Mouse (Mus musculus): Measurements from ENCODE around the gene H2-DMa. TPM values are rescaled to one million over a fixed set of nuclear protein-coding genes. Genes with fewer than 3 reads are reported as not detected.
A peak's percentile ranks its signal among the peaks of the same experiment; 100 is the strongest.

The H2-DMa gene
- polyA plus RNA-seq, 1 experiment from 2014 or later, result 10.8 TPM

DNA sequence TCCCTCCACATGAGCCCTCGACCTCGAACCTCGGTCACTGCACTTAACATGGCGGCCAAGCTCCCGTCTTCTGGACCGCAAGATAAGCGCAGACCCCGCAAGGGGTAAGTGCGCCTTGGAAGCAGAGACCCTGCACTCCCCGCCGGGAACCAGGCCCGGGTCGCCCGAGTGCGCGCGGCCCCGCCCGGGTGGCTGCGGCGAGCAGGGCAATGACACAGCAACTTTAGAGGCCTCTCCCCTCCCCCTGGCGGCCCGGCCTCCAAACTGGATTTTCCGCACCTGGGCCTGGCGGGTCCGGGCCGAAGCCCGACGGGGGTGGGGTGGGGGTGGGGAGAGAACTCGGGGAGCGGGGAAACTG is 1.5 kb downstream of the H2-DMa start:
- Histone ChIP-seq H3K36me3 (ENCODE audit: control insufficient read depth, insufficient read depth, low read length) (peaks cover 11% of the 10 kb centered on the region), H3K9me3 (replicated peaks; ENCODE audit: control insufficient read depth, low read length) (no peaks in the 10 kb centered on the region), H3K4me2 (ENCODE audit: low read depth, low read length) (peak overlapping the region; percentile 83), H3K4me3 (replicated peaks; ENCODE audit: low read length) (peak overlapping the region; percentile 96), H3K27me3 (ENCODE audit: control insufficient read depth, insufficient read depth, low read length) (no peaks in the 10 kb centered on the region), H3K27ac (ENCODE audit: low read length) (peak overlapping the region; percentile 100), H3K9ac (ENCODE audit: low read length) (peak overlapping the region; percentile 99), H3K4me1 (ENCODE audit: control insufficient read depth, insufficient read depth, low read length) (peaks cover 20% of the 10 kb centered on the region)
- WGBS, result 0% methylated on average over 30 of the region's 31 CpGs
- peak; percentile 20 for ATAC-seq (ENCODE audit: insufficient read depth, low FRiP score)

GRCm38 (mm10) chr17:34121172-34121878 is 2.0 kb downstream of the H2-DMa start:
- Histone ChIP-seq H3K9me3 (replicated peaks; ENCODE audit: control insufficient read depth, low read length) (no peaks in the 10 kb centered on the region), H3K27me3 (ENCODE audit: control insufficient read depth, insufficient read depth, low read length) (no peaks in the 10 kb centered on the region), H3K27ac (ENCODE audit: low read length) (peak overlapping the region; percentile 100), H3K9ac (ENCODE audit: low read length) (peak overlapping the region; percentile 99), H3K36me3 (ENCODE audit: control insufficient read depth, insufficient read depth, low read length) (peaks cover 11% of the 10 kb centered on the region; the same call in 1 of the 2 replicates), H3K4me2 (ENCODE audit: low read depth, low read length) (peak overlapping the region; percentile 83), H3K4me3 (replicated peaks; ENCODE audit: low read length) (peak overlapping the region; percentile 96), H3K4me1 (ENCODE audit: control insufficient read depth, insufficient read depth, low read length) (peaks cover 19% of the 10 kb centered on the region)
- ATAC-seq (ENCODE audit: insufficient read depth, low FRiP score), result peak; percentile 31
- WGBS, result under 1% methylated on average over 35 of the region's 35 CpGs

GRCm38 (mm10) chr17:34121879-34122187 is 2.5 kb downstream of the H2-DMa start:
- Histone ChIP-seq H3K9ac (ENCODE audit: low read length) (peak overlapping the region; percentile 99), H3K36me3 (ENCODE audit: control insufficient read depth, insufficient read depth, low read length) (peaks cover 6% of the 10 kb centered on the region; the same call in 1 of the 2 replicates), H3K9me3 (replicated peaks; ENCODE audit: control insufficient read depth, low read length) (no peaks in the 10 kb centered on the region), H3K4me3 (replicated peaks; ENCODE audit: low read length) (peak overlapping the region; percentile 96), H3K4me2 (ENCODE audit: low read depth, low read length) (peak overlapping the region; percentile 83), H3K27ac (ENCODE audit: low read length) (peak overlapping the region; percentile 100), H3K4me1 (ENCODE audit: control insufficient read depth, insufficient read depth, low read length) (peaks cover 15% of the 10 kb centered on the region), H3K27me3 (ENCODE audit: control insufficient read depth, insufficient read depth, low read length) (no peaks in the 10 kb centered on the region)
- WGBS, result 2% methylated on average over 9 of the region's 10 CpGs
- ATAC-seq (ENCODE audit: insufficient read depth, low FRiP score), result no peak

DNA sequence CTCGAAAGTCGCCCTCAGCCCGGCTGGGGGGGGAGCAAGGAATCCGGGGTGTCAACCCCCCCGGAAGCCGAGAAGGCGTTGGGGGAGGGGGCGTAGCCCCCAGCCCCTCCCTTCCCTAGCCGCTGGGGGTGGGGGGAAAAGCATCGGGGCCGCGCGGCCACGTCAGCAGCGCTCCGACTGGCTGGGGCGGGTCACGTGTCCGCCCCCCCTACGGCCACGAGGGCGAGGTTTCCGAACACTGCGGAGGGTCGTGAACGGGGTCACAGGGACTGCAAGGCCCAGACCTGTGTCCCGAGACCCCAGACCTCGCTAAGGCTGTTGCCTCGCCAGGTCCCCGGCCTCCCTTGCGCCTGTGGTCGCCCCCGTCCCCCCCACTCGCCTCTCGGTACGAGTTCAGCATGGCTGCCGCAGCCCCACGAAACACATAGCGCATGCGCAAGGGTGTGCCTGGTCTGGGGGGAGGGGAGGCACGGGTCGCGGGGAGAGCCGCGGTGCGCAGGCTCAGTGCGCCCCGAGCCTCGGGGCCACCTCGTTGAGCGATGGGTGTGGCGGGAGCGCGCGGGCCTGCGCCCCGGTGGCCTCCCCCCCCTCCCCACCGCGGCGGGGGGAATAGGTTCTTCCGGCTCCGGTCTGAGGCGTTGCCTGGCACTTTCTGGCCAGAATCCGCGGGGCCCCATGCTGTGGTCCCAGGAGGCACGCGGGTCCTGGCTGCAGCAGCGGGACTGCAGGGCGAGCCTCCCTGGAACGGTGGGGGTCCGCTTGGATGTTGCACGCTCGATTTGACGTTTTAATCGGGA is 3.0 kb downstream of the H2-DMa start, which contains the start of gene Brd2:
TSS of gene Brd2 (minus strand) at position 447 of the 797 bp plus-strand sequence.
- H3K9ac ChIP-seq (ENCODE audit: low read length), result peak within 1 kb of the TSS; percentile 99
- WGBS, result under 1% methylated on average over 70 of the region's 75 CpGs
- H3K36me3 ChIP-seq (ENCODE audit: control insufficient read depth, insufficient read depth, low read length), result 0 out of 2 replicates have a peak, but pooled peaks cover 4% of the 10 kb centered on the region
- peak within 1 kb of the TSS; percentile 96 for H3K4me3 ChIP-seq (replicated peaks; ENCODE audit: low read length)
- peak within 1 kb of the TSS; percentile 100 for H3K27ac ChIP-seq (ENCODE audit: low read length)
- no peaks in the 10 kb centered on the region for H3K9me3 ChIP-seq (replicated peaks; ENCODE audit: control insufficient read depth, low read length)
- peak; percentile 68 for ATAC-seq (ENCODE audit: insufficient read depth, low FRiP score)
- peak within 1 kb of the TSS; percentile 83 for H3K4me2 ChIP-seq (ENCODE audit: low read depth, low read length)
- peaks cover 19% of the 10 kb centered on the region for H3K4me1 ChIP-seq (ENCODE audit: control insufficient read depth, insufficient read depth, low read length)
- no peaks in the 10 kb centered on the region for H3K27me3 ChIP-seq (ENCODE audit: control insufficient read depth, insufficient read depth, low read length)

DNA sequence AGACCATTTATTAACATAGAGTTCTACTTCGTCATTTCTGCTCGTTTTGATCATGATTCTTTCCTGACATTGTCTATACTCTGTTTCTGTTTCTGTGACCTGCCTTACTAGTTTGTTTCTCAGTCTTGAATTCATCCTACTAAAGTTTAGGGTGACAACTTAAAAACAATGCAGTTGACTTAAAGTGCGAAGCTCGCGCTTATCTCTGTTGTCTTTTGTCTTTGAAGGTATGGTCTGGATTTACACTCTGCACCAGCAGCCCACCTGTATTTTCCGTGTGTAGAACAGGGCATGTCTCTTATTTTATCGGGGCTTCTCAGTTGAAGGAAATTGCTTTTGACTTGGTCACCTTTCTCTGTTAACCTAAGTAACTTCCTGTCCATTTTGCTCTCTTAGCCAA is 3.8 kb downstream of the H2-DMa start:
- no peak for ATAC-seq (ENCODE audit: insufficient read depth, low FRiP score)
- 1% methylated on average over 7 of the region's 7 CpGs for WGBS

GRCm38 (mm10) chr17:34123518-34123917 is 4.2 kb downstream of the H2-DMa start:
- H3K9me3 ChIP-seq (replicated peaks; ENCODE audit: control insufficient read depth, low read length), result no peaks in the 10 kb centered on the region
- 0 out of 2 replicates have a peak, but pooled peaks cover 4% of the 10 kb centered on the region for H3K36me3 ChIP-seq (ENCODE audit: control insufficient read depth, insufficient read depth, low read length)
- peak overlapping the region; percentile 100 for H3K27ac ChIP-seq (ENCODE audit: low read length)
- peaks cover 22% of the 10 kb centered on the region for H3K4me1 ChIP-seq (ENCODE audit: control insufficient read depth, insufficient read depth, low read length)
- 0% methylated on average over 2 of the region's 2 CpGs for WGBS
- ATAC-seq (ENCODE audit: insufficient read depth, low FRiP score), result no peak
- H3K4me3 ChIP-seq (replicated peaks; ENCODE audit: low read length), result peak overlapping the region; percentile 96
- H3K9ac ChIP-seq (ENCODE audit: low read length), result peak overlapping the region; percentile 99
- peak overlapping the region; percentile 83 for H3K4me2 ChIP-seq (ENCODE audit: low read depth, low read length)
- no peaks in the 10 kb centered on the region for H3K27me3 ChIP-seq (ENCODE audit: control insufficient read depth, insufficient read depth, low read length)

More for the DNA sequence above, 3.8 kb downstream of the H2-DMa start:
- peak overlapping the region; percentile 96 for H3K4me3 ChIP-seq (replicated peaks; ENCODE audit: low read length)
- no peaks in the 10 kb centered on the region for H3K27me3 ChIP-seq (ENCODE audit: control insufficient read depth, insufficient read depth, low read length)
- peak overlapping the region; percentile 83 for H3K4me2 ChIP-seq (ENCODE audit: low read depth, low read length)
- 0 out of 2 replicates have a peak, but pooled peaks cover 4% of the 10 kb centered on the region for H3K36me3 ChIP-seq (ENCODE audit: control insufficient read depth, insufficient read depth, low read length)
- H3K27ac ChIP-seq (ENCODE audit: low read length), result peak overlapping the region; percentile 100
- no peaks in the 10 kb centered on the region for H3K9me3 ChIP-seq (replicated peaks; ENCODE audit: control insufficient read depth, low read length)
- peaks cover 22% of the 10 kb centered on the region for H3K4me1 ChIP-seq (ENCODE audit: control insufficient read depth, insufficient read depth, low read length)
- H3K9ac ChIP-seq (ENCODE audit: low read length), result peak overlapping the region; percentile 99

GRCm38 (mm10) chr17:34124649-34125048 is 5.3 kb downstream of the H2-DMa start:
- Histone ChIP-seq H3K36me3 (ENCODE audit: control insufficient read depth, insufficient read depth, low read length) (0 out of 2 replicates have a peak, but pooled peaks cover 4% of the 10 kb centered on the region), H3K4me3 (replicated peaks; ENCODE audit: low read length) (0 out of 2 replicates have a peak overlapping the region, but pooled peaks have one; percentile 1), H3K27ac (ENCODE audit: low read length) (no peak overlapping the region), H3K4me2 (ENCODE audit: low read depth, low read length) (0 out of 2 replicates have a peak overlapping the region, but pooled peaks have one; percentile 23), H3K9me3 (replicated peaks; ENCODE audit: control insufficient read depth, low read length) (no peaks in the 10 kb centered on the region), H3K27me3 (ENCODE audit: control insufficient read depth, insufficient read depth, low read length) (no peaks in the 10 kb centered on the region), H3K9ac (ENCODE audit: low read length) (no peak overlapping the region), H3K4me1 (ENCODE audit: control insufficient read depth, insufficient read depth, low read length) (peaks cover 27% of the 10 kb centered on the region)
- 59% methylated on average over 6 of the region's 6 CpGs for WGBS
- no peak for ATAC-seq (ENCODE audit: insufficient read depth, low FRiP score)

DNA sequence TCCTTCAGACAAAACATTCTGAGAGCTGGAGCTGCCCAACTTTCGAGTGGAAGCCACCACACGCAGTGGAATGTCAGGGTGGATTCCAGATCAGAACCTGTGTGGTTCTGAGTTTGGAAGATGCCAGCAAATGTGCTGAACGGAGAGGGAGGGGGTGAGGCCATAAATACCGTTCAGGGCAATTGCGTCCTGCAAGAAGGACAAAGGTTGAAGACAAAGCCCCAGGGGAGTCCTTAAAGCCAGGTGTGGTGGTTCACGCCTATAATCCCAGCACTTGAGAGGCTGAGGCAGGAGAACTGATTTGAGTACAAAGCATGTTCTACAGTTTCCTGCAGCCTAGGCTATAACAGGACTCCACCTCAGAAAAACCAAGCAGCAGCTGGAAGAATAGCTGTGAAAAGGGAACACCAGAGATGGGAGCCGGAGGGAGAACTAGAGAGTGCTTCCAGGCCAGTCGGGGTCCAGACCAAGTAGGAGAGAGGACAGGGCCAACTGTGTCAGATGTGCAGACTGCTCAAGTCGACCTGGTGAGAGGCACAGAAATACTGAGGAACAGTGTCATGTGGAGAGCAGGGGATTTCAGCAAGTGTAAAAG is 7.6 kb downstream of the H2-DMa start:
- no peak overlapping the region for H3K4me3 ChIP-seq (replicated peaks; ENCODE audit: low read length)
- H3K27me3 ChIP-seq (ENCODE audit: control insufficient read depth, insufficient read depth, low read length), result no peaks in the 10 kb centered on the region
- no peak overlapping the region for H3K27ac ChIP-seq (ENCODE audit: low read length)
- WGBS, result 58% methylated on average over 9 of the region's 9 CpGs
- ATAC-seq (ENCODE audit: insufficient read depth, low FRiP score), result no peak
- H3K9me3 ChIP-seq (replicated peaks; ENCODE audit: control insufficient read depth, low read length), result no peaks in the 10 kb centered on the region
- H3K4me2 ChIP-seq (ENCODE audit: low read depth, low read length), result no peak overlapping the region
- no peak overlapping the region for H3K9ac ChIP-seq (ENCODE audit: low read length)
- 0 out of 2 replicates have a peak, but pooled peaks cover 4% of the 10 kb centered on the region for H3K36me3 ChIP-seq (ENCODE audit: control insufficient read depth, insufficient read depth, low read length)
- H3K4me1 ChIP-seq (ENCODE audit: control insufficient read depth, insufficient read depth, low read length), result peaks cover 27% of the 10 kb centered on the region

Data from stomach, embryonic 16.5 days (tissue).